Mouse (Mus musculus): ENCODE measurements around the gene Cblc. TPM values are rescaled to one million over a fixed set of nuclear protein-coding genes. Genes with fewer than 3 reads are reported as not detected.

Cblc gene
- total RNA-seq, 2 experiments from 2014 or later: not detected

DNA sequence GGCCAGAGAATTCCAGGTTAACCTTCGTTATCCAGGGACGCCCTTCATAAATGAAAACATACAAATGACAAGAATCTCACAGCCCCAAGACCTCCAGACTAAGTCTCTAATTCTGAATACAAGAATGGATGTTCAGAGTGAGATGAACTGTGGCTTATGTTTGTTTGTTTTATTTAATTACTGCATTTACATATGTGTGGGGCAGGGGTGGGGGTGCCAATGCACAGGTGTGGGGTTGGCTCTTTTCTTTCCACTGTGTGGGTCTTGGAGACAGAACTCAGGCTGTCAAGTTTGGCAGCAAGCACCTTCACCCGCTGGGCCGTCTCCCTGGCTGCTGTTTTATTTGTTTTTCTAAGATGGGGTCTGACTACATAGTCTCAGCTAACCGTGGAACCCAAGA is 54.1 kb downstream of the Cblc start:
- no peak overlapping the region for H3K27ac ChIP-seq
- no peak overlapping the region for H3K4me3 ChIP-seq
- DNase-seq (ENCODE audit: low spot score in 2 of 2): no peak
- no peak for TF ChIP-seq CTCF (conservative IDR thresholded peaks at IDR 0.05)

- no peak for DNase-seq (ENCODE audit: low spot score in 2 of 2)
- no peak for TF ChIP-seq CTCF (conservative IDR thresholded peaks at IDR 0.05)
- H3K4me3 ChIP-seq: no peak overlapping the region
- no peak overlapping the region for H3K27ac ChIP-seq
These were observed 55.1 kb downstream of the Cblc start for GRCm38 (mm10) chr7:19741329-19742031.

GRCm38 (mm10) chr7:19740269-19740668 is 56.3 kb downstream of the Cblc start:
- DNase-seq (ENCODE audit: low spot score in 2 of 2): no peak
- Histone ChIP-seq H3K27ac (no peak overlapping the region), H3K4me3 (no peak overlapping the region)
- TF ChIP-seq CTCF (conservative IDR thresholded peaks at IDR 0.05): peak; percentile 50

- TF ChIP-seq CTCF (conservative IDR thresholded peaks at IDR 0.05): peak; percentile 48
- no peak overlapping the region for H3K4me3 ChIP-seq
- no peak for DNase-seq (ENCODE audit: low spot score in 2 of 2)
- H3K27ac ChIP-seq: no peak overlapping the region
These were observed 57.8 kb downstream of the Cblc start for GRCm38 (mm10) chr7:19738771-19739170.

GRCm38 (mm10) chr7:19736389-19737057 is 60.1 kb downstream of the Cblc start:
- no peak overlapping the region for H3K27ac ChIP-seq
- no peak for TF ChIP-seq CTCF (conservative IDR thresholded peaks at IDR 0.05)
- no peak for DNase-seq (ENCODE audit: low spot score in 2 of 2)
- no peak overlapping the region for H3K4me3 ChIP-seq

- no peak for DNase-seq (ENCODE audit: low spot score in 2 of 2)
- Histone ChIP-seq H3K4me3 (no peak overlapping the region), H3K27ac (no peak overlapping the region)
- no peak for TF ChIP-seq CTCF (conservative IDR thresholded peaks at IDR 0.05)
These were observed 62.4 kb downstream of the Cblc start for GRCm38 (mm10) chr7:19734178-19734666.

Other genes starting within 250 kb of the Cblc start
- 100 to 1,000 TPM; 116 to 118 TPM for gene Ppp1r37, start 233.7 kb downstream of the Cblc start, total RNA-seq (2021)
- gene Zfp296, start 219.5 kb downstream of the Cblc start, total RNA-seq (2021): under 1 TPM; 0.81 to 0.95 TPM
- 10 to 100 TPM; 38.8 to 43.9 TPM for gene Gemin7, start 219.2 kb downstream of the Cblc start, total RNA-seq (2021)
- 100 to 1,000 TPM in 1 of 2 experiments, 10 to 100 TPM in 1; 95.4 to 112 TPM for gene Clasrp, start 192.3 kb downstream of the Cblc start, total RNA-seq (2021)
- 10 to 100 TPM in 1 of 2 experiments, 1 to 10 TPM in 1; 9.8 to 11.3 TPM for gene Relb, start 167.4 kb downstream of the Cblc start, total RNA-seq (2021)
- 100 to 1,000 TPM; 136 to 151 TPM for gene Clptm1, start 131.8 kb downstream of the Cblc start, total RNA-seq (2021)
- gene Apoc2, start 118.9 kb downstream of the Cblc start, total RNA-seq (2021): not detected
- gene Gm44805, start 115.4 kb downstream of the Cblc start, total RNA-seq (2021): not detected
- gene Apoc4, start 115.3 kb downstream of the Cblc start, total RNA-seq (2021): not detected
- gene Apoc1, start 104.1 kb downstream of the Cblc start, total RNA-seq (2021): 1 to 10 TPM; 3.1 to 3.5 TPM
- 1,000 to 10,000 TPM; 2,242 to 2,264 TPM for gene Apoe, start 97.6 kb downstream of the Cblc start, total RNA-seq (2021)
- 100 to 1,000 TPM; 110 TPM for gene Tomm40, start 81.4 kb downstream of the Cblc start, total RNA-seq (2021)
- 1 to 10 TPM; 4.5 to 5.9 TPM for gene Nectin2, start 46.3 kb downstream of the Cblc start, total RNA-seq (2021)
- 10 to 100 TPM in 1 of 2 experiments, 1 to 10 TPM in 1; 9.2 to 14.8 TPM for gene Bcam, start 25.8 kb downstream of the Cblc start, total RNA-seq (2021)
- gene Bcl3, start 26.0 kb upstream of the Cblc start, total RNA-seq (2021): under 1 TPM; 0.46 to 0.83 TPM
- 1 to 10 TPM in 1 of 2 experiments, under 1 TPM in 1; 0.86 to 1.6 TPM for gene Gm19345, start 55.2 kb upstream of the Cblc start, total RNA-seq (2021)
- gene Ceacam16, start 64.5 kb upstream of the Cblc start, total RNA-seq (2021): not detected
- not detected for gene Ceacam19, start 91.2 kb upstream of the Cblc start, total RNA-seq (2021)
- 10 to 100 TPM; 13.6 to 16.3 TPM for gene Pvr, start 124.4 kb upstream of the Cblc start, total RNA-seq (2021)
- not detected for gene Igsf23, start 153.9 kb upstream of the Cblc start, total RNA-seq (2021)
- gene Ceacam20, start 168.6 kb upstream of the Cblc start, total RNA-seq (2021): not detected
- not detected for gene Nlrp9b, start 194.7 kb upstream of the Cblc start, total RNA-seq (2021)